Mouse (Mus musculus): ENCODE data around the gene Pmfbp1. TPM values are rescaled to one million over a fixed set of nuclear protein-coding genes. Genes with fewer than 3 reads are reported as not detected.

The Pmfbp1 gene
- polyA plus RNA-seq, 1 experiment from 2014 or later: not detected

DNA sequence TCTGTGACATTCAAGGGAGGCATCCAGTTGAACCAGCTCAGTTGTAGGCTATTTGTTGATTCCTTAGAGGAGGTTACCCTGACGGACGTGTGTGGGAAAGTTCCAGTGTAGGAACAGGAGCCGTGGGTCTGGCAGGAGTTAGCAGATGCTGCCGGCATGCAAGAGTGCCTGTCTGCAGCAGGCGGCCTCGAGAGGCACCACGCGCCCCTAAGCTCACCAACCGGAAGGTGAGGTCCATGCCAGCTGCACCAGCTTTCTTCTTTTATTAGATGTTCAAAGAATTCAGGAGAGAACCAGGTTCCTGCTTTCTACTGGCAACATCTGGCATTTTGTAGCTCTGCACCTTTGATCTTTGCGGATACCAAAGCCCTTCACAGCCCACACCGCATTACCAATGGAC, 9.1 kb upstream of the Pmfbp1 start:
- ATAC-seq (ENCODE audit: low FRiP score, low TSS enrichment): no peak
- Histone ChIP-seq H3K4me3 (ENCODE audit: low read depth, low read length) (no peak overlapping the region), H3K27ac (replicated peaks) (no peak overlapping the region), H3K4me2 (replicated peaks; ENCODE audit: low read depth) (no peak overlapping the region), H3K4me1 (replicated peaks; ENCODE audit: control insufficient read depth, insufficient read depth) (no peaks in the 10 kb centered on the region), H3K9me3 (ENCODE audit: control insufficient read depth, low read length) (no peaks in the 10 kb centered on the region), H3K9ac (ENCODE audit: low read length) (no peak overlapping the region), H3K36me3 (ENCODE audit: control insufficient read depth, insufficient read depth, low read length) (no peaks in the 10 kb centered on the region), H3K27me3 (ENCODE audit: control insufficient read depth, insufficient read depth, low read length) (no peaks in the 10 kb centered on the region)
- no peak for TF ChIP-seq EP300 (optimal IDR thresholded peaks at IDR 0.05)
- TF ChIP-seq CTCF (IDR thresholded peaks at IDR 0.05; ENCODE audit: low read depth): no peak
- no peak for DNase-seq (ENCODE audit: low spot score)
- WGBS: 69% methylated on average over 11 of the region's 11 CpGs

DNA sequence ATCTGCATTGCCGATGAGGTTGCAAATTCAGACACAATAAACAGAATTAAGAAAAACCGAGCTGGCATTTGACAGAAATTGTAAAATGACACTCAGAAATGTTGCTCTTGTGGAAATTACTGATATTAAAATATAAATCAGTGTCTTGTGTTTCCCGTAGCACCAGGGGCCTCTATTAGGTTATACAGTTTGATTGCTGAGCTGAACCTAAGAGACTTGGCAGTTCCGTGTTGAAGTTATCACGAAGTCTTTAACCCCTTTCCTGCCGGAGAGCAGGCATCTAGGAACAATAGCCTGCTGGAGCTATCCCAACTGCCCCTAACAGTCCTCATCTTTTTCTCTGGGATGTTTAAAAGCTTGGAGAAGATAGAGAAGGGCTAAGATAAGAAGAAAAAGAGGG, 8.3 kb upstream of the Pmfbp1 start:
- ATAC-seq (ENCODE audit: low FRiP score, low TSS enrichment) (no peak), DNase-seq (ENCODE audit: low spot score) (no peak)
- Histone ChIP-seq H3K4me2 (replicated peaks; ENCODE audit: low read depth) (no peak overlapping the region), H3K4me3 (ENCODE audit: low read depth, low read length) (no peak overlapping the region), H3K27ac (replicated peaks) (no peak overlapping the region), H3K4me1 (replicated peaks; ENCODE audit: control insufficient read depth, insufficient read depth) (no peaks in the 10 kb centered on the region), H3K9me3 (ENCODE audit: control insufficient read depth, low read length) (no peaks in the 10 kb centered on the region), H3K9ac (ENCODE audit: low read length) (no peak overlapping the region), H3K27me3 (ENCODE audit: control insufficient read depth, insufficient read depth, low read length) (no peaks in the 10 kb centered on the region), H3K36me3 (ENCODE audit: control insufficient read depth, insufficient read depth, low read length) (no peaks in the 10 kb centered on the region)
- WGBS: 30% methylated on average over 6 of the region's 6 CpGs
- TF ChIP-seq EP300 (optimal IDR thresholded peaks at IDR 0.05) (no peak), CTCF (IDR thresholded peaks at IDR 0.05; ENCODE audit: low read depth) (no peak)

DNA sequence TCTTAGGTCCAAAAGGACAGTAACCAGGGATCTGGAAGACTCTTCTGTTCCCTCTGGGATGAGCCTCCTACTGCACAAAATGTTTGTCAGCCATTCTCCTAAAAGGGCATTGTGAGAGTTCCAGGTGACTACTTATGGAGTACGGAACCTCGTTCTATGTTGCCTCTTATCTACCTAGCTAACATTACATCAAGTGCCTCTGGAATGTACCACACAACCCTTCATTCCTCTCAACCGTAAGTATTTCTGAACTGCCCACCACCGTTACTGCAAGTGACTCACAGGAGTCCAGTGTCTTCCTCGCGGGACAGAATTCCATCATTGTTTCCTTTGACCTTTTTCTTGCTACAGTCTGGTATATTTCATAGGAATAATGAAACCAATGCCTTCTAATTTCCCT, 1.0 kb upstream of the Pmfbp1 start:
- H3K27ac ChIP-seq (replicated peaks): no peak overlapping the region
- H3K9ac ChIP-seq (ENCODE audit: low read length): no peak overlapping the region
- H3K4me3 ChIP-seq (ENCODE audit: low read depth, low read length): no peak overlapping the region
- no peaks in the 10 kb centered on the region for H3K36me3 ChIP-seq (ENCODE audit: control insufficient read depth, insufficient read depth, low read length)
- H3K9me3 ChIP-seq (ENCODE audit: control insufficient read depth, low read length): no peaks in the 10 kb centered on the region
- WGBS: 79% methylated on average over 6 of the region's 6 CpGs
- ATAC-seq (ENCODE audit: low FRiP score, low TSS enrichment): no peak
- H3K27me3 ChIP-seq (ENCODE audit: control insufficient read depth, insufficient read depth, low read length): no peaks in the 10 kb centered on the region
- no peak overlapping the region for H3K4me2 ChIP-seq (replicated peaks; ENCODE audit: low read depth)
- no peak for DNase-seq (ENCODE audit: low spot score)
- H3K4me1 ChIP-seq (replicated peaks; ENCODE audit: control insufficient read depth, insufficient read depth): no peaks in the 10 kb centered on the region
- no peak for TF ChIP-seq CTCF (IDR thresholded peaks at IDR 0.05; ENCODE audit: low read depth)
- TF ChIP-seq EP300 (optimal IDR thresholded peaks at IDR 0.05): no peak

DNA sequence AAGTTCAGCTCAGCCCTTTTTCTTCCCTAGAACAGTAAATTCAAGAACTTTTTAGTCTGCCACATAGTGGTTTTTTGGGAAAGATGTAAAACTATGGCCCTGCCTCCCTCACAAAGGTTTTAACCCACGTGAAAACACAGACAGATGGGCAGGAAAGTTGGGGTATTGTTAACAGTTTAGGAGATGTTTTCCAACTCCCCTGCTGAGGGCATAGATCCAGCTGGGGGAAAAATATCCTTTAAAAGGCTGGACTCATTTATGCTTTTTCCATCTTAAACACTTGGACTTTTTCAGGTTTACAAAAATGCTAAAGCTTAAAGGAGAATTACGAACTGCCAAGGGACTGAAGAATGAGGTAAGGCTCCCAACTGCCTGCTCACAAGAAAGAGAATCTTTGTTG, 774 bp downstream of the Pmfbp1 start:
- no peak overlapping the region for H3K4me3 ChIP-seq (ENCODE audit: low read depth, low read length)
- no peak overlapping the region for H3K9ac ChIP-seq (ENCODE audit: low read length)
- DNase-seq (ENCODE audit: low spot score): no peak
- TF ChIP-seq CTCF (IDR thresholded peaks at IDR 0.05; ENCODE audit: low read depth) (no peak), EP300 (optimal IDR thresholded peaks at IDR 0.05) (no peak)
- no peaks in the 10 kb centered on the region for H3K36me3 ChIP-seq (ENCODE audit: control insufficient read depth, insufficient read depth, low read length)
- H3K27me3 ChIP-seq (ENCODE audit: control insufficient read depth, insufficient read depth, low read length): no peaks in the 10 kb centered on the region
- H3K4me2 ChIP-seq (replicated peaks; ENCODE audit: low read depth): no peak overlapping the region
- 49% methylated on average over 2 of the region's 2 CpGs for WGBS
- no peaks in the 10 kb centered on the region for H3K4me1 ChIP-seq (replicated peaks; ENCODE audit: control insufficient read depth, insufficient read depth)
- ATAC-seq (ENCODE audit: low FRiP score, low TSS enrichment): no peak
- no peaks in the 10 kb centered on the region for H3K9me3 ChIP-seq (ENCODE audit: control insufficient read depth, low read length)
- no peak overlapping the region for H3K27ac ChIP-seq (replicated peaks)

DNA sequence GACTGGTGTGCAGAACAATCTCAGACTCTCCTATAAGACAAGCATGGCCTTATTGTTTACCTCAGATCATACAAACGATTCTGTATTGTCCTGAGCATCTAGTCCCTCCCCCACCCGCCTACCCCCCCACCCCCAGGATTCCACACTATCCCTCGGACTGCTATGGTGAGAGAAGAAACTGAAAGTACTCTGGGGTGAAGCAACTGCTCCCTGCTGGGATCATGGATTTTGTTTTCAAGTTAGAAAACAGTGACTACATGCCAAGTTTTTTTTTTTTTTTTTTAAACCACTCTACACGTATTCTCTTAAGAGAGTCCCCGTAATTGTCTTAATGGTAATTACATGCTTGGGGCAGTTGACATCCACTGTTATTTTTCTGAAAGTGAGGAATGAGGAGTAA, 3.6 kb downstream of the Pmfbp1 start:
- no peak for TF ChIP-seq CTCF (IDR thresholded peaks at IDR 0.05; ENCODE audit: low read depth)
- TF ChIP-seq EP300 (optimal IDR thresholded peaks at IDR 0.05): no peak
- Histone ChIP-seq H3K4me3 (ENCODE audit: low read depth, low read length) (no peak overlapping the region), H3K4me2 (replicated peaks; ENCODE audit: low read depth) (no peak overlapping the region), H3K4me1 (replicated peaks; ENCODE audit: control insufficient read depth, insufficient read depth) (no peaks in the 10 kb centered on the region), H3K36me3 (ENCODE audit: control insufficient read depth, insufficient read depth, low read length) (no peaks in the 10 kb centered on the region), H3K9ac (ENCODE audit: low read length) (no peak overlapping the region), H3K27me3 (ENCODE audit: control insufficient read depth, insufficient read depth, low read length) (no peaks in the 10 kb centered on the region), H3K27ac (replicated peaks) (no peak overlapping the region), H3K9me3 (ENCODE audit: control insufficient read depth, low read length) (no peaks in the 10 kb centered on the region)
- DNase-seq (ENCODE audit: low spot score) (no peak), ATAC-seq (ENCODE audit: low FRiP score, low TSS enrichment) (no peak)
- WGBS: 58% methylated on average over 5 of the region's 5 CpGs

DNA sequence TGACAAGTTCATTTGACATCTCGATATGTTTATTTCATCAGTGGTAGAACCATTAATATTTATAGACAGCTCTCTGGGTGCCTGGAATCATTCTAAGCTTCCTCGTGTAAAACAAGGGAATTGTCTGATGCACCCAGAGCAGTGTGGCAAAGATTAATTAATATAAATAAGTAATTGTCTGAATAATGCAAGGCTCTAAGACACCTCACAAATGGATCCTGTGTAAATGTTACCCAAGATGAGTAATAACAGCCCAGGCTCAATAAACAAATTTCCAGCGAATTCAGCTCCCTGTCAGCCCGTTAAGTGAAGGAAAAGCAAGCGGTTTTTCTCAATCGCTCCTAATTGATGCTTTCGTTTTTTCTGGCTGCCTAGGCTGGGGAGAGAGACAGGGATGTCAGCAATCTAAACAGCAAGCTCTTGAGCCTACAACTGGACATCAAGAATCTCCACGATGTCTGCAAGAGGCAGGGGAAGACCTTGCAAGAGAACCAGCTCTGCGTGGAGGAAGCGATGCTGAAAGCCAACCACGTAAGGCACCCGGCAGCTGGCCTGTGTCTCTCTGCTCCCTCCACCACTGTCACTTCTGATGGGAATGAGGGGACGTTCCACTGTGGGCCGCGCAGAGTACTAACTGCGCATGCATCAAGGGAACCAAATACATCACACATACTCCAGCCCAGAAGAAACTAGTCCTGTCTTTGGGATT, 5.3 kb downstream of the Pmfbp1 start:
- Histone ChIP-seq H3K36me3 (ENCODE audit: control insufficient read depth, insufficient read depth, low read length) (no peaks in the 10 kb centered on the region), H3K4me3 (ENCODE audit: low read depth, low read length) (0 out of 2 replicates have a peak overlapping the region, but pooled peaks have one; percentile 8), H3K27me3 (ENCODE audit: control insufficient read depth, insufficient read depth, low read length) (no peaks in the 10 kb centered on the region), H3K4me2 (replicated peaks; ENCODE audit: low read depth) (peak overlapping the region; percentile 29; the same call in 1 of the 2 replicates), H3K9ac (ENCODE audit: low read length) (no peak overlapping the region), H3K27ac (replicated peaks) (no peak overlapping the region), H3K9me3 (ENCODE audit: control insufficient read depth, low read length) (no peaks in the 10 kb centered on the region), H3K4me1 (replicated peaks; ENCODE audit: control insufficient read depth, insufficient read depth) (no peaks in the 10 kb centered on the region)
- no peak for ATAC-seq (ENCODE audit: low FRiP score, low TSS enrichment)
- DNase-seq (ENCODE audit: low spot score): no peak
- WGBS: 57% methylated on average over 16 of the region's 16 CpGs
- TF ChIP-seq CTCF (IDR thresholded peaks at IDR 0.05; ENCODE audit: low read depth) (no peak), EP300 (optimal IDR thresholded peaks at IDR 0.05) (no peak)
